Mouse (Mus musculus) midbrain, embryonic 16.5 days (tissue): ENCODE data around the gene Plxna4. TPM values are rescaled to one million over a fixed set of nuclear protein-coding genes. Genes with fewer than 3 reads are reported as not detected.
A peak's percentile ranks its signal among the peaks of the same experiment; 100 is the strongest.

Experiments used
- ATAC-seq: fragments of 200-750 bp; cut with Nextera tagmentation; 2 replicates; pipeline ENCODE4 v1.8.0; 2017; ENCODE audit warnings: moderate TSS enrichment
- H3K27ac ChIP-seq: fragments of 300-500 bp; sonication (generic); 2 replicates; pipeline ENCODE4 v1.5.1; 2014; ENCODE audit warnings: mild to moderate bottlenecking, low read length, mixed read lengths
- H3K27me3 ChIP-seq: fragments of 300-500 bp; sonication (generic); 2 replicates; pipeline ENCODE4 v1.6.1; 2014; ENCODE audit warnings: low read depth, low read length, mixed read lengths; ENCODE audit not compliant: control insufficient read depth, insufficient read depth
- H3K36me3 ChIP-seq: fragments of 300-500 bp; sonication (generic); 2 replicates; pipeline ENCODE4 v1.6.1; 2014; ENCODE audit warnings: mild to moderate bottlenecking, low read length, moderate library complexity, mixed read lengths; ENCODE audit not compliant: control insufficient read depth, insufficient read depth
- H3K4me1 ChIP-seq: fragments of 300-500 bp; sonication (generic); 2 replicates; pipeline ENCODE4 v1.6.1; 2014; ENCODE audit warnings: mild to moderate bottlenecking, low read length, mixed read lengths; ENCODE audit not compliant: control insufficient read depth, insufficient read depth
- H3K4me2 ChIP-seq: fragments of 300-500 bp; sonication (generic); 2 replicates; pipeline ENCODE4 v1.6.1; 2014; ENCODE audit warnings: mild to moderate bottlenecking, low read length, mixed read lengths
- H3K4me3 ChIP-seq: fragments of 300-500 bp; sonication (generic); 2 replicates; pipeline ENCODE4 v1.5.1; 2014; ENCODE audit warnings: low read depth, mild to moderate bottlenecking, low read length, moderate library complexity, mixed read lengths
- H3K9ac ChIP-seq: fragments of 300-500 bp; sonication (generic); 2 replicates; pipeline ENCODE4 v1.6.1; 2014; ENCODE audit warnings: low read depth, low read length, mixed read lengths
- H3K9me3 ChIP-seq: fragments of 300-500 bp; sonication (generic); replicated peaks from 2 replicates; pipeline ENCODE4 v1.6.1; 2014; ENCODE audit warnings: mild to moderate bottlenecking, low read length, mixed read lengths; ENCODE audit not compliant: control insufficient read depth, poor library complexity, severe bottlenecking
- WGBS: fragments of 180-500 bp; shearing (Covaris S2); extraction: QIAGEN DNeasy Blood & Tissue Kit; methylation state at CpG from one replicate; pipeline ENCODE4 v1.1.7; 2014; 5-methylcytosine and 5-hydroxymethylcytosine counted together
- polyA plus RNA-seq: library from polyadenylated mRNA; unstranded; fragments of >200 nt; fragmentation: Nextera tagmentation; extraction: Ambion mirVana; gene quantifications from 2 replicates; pipeline ENCODE4 v1.2.1, GENCODE M21; 2015

Gene Plxna4
- polyA plus RNA-seq, 1 experiment from 2014 or later, result 11.7 TPM

DNA sequence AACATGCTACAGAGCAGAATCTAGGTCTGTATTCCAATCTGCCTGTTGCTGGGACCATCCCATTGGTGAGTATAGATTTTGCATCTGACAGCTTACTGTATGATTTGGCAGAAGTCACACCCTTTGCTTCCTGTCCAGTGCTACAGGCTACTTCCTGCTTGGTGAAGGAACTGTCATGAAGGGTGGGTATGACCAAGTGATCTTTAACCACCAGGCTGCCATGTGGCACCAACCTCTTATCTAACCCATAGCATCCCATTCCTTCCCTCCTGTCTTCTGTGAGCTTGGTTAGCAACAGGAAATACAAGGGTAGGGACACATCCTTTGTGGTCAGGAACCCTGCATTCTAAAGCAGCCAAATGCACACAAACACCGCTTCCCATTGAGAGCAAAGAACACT, 429.6 kb downstream of the Plxna4 start:
- no peak for ATAC-seq
- Histone ChIP-seq H3K36me3 (0 out of 2 replicates have a peak, but pooled peaks cover 3% of the 10 kb centered on the region), H3K27me3 (no peaks in the 10 kb centered on the region), H3K27ac (no peak overlapping the region), H3K9ac (no peak overlapping the region), H3K9me3 (no peaks in the 10 kb centered on the region), H3K4me2 (no peak overlapping the region), H3K4me3 (no peak overlapping the region), H3K4me1 (no peaks in the 10 kb centered on the region)
- 90% methylated on average over 1 of the region's 1 CpGs for WGBS

DNA sequence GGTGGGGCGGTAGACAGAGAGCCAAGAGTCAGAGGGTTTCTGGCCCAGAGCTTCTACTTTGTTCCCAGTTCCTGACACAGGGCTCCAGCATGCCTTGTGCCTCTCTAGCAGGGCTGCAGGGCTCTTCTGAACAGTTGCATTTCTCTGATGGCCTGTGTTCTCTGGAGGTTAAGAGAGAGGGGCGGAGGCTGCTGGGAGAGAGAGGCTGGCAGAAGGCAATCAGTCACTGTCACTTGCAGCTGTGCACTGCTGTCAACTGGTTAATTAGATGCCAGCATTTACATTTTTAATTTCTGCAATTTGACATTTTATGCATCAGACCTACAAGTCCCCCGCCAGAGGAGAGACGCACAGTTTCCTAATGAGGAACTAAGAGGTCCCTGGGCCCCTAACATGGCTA, 434.8 kb downstream of the Plxna4 start:
- Histone ChIP-seq H3K4me1 (no peaks in the 10 kb centered on the region), H3K27ac (no peak overlapping the region), H3K27me3 (no peaks in the 10 kb centered on the region), H3K9ac (no peak overlapping the region), H3K4me3 (no peak overlapping the region), H3K9me3 (no peaks in the 10 kb centered on the region), H3K36me3 (peaks cover 4% of the 10 kb centered on the region; the same call in 1 of the 2 replicates), H3K4me2 (no peak overlapping the region)
- WGBS, result 81% methylated on average over 4 of the region's 4 CpGs
- no peak for ATAC-seq

- H3K4me3 ChIP-seq, result no peak overlapping the region
- no peak overlapping the region for H3K4me2 ChIP-seq
- no peak overlapping the region for H3K27ac ChIP-seq
- no peaks in the 10 kb centered on the region for H3K4me1 ChIP-seq
- peaks cover 4% of the 10 kb centered on the region; the same call in 1 of the 2 replicates for H3K36me3 ChIP-seq
- ATAC-seq, result no peak
- H3K27me3 ChIP-seq, result no peaks in the 10 kb centered on the region
- 96% methylated on average over 4 of the region's 4 CpGs for WGBS
- H3K9ac ChIP-seq, result no peak overlapping the region
- no peaks in the 10 kb centered on the region for H3K9me3 ChIP-seq
Measured at GRCm38 (mm10) chr6:32150836-32151235, 437.2 kb downstream of the Plxna4 start.

GRCm38 (mm10) chr6:32144771-32145170, 443.2 kb downstream of the Plxna4 start:
- H3K27ac ChIP-seq, result peak overlapping the region; percentile 53
- H3K9me3 ChIP-seq, result no peaks in the 10 kb centered on the region
- no peaks in the 10 kb centered on the region for H3K27me3 ChIP-seq
- ATAC-seq, result peak; percentile 54; the same call in 1 of the 2 replicates
- no peak overlapping the region for H3K4me2 ChIP-seq
- no peak overlapping the region for H3K4me3 ChIP-seq
- H3K36me3 ChIP-seq, result peaks cover 4% of the 10 kb centered on the region; the same call in 1 of the 2 replicates
- peaks cover 9% of the 10 kb centered on the region for H3K4me1 ChIP-seq
- 67% methylated on average over 4 of the region's 4 CpGs for WGBS
- no peak overlapping the region for H3K9ac ChIP-seq

DNA sequence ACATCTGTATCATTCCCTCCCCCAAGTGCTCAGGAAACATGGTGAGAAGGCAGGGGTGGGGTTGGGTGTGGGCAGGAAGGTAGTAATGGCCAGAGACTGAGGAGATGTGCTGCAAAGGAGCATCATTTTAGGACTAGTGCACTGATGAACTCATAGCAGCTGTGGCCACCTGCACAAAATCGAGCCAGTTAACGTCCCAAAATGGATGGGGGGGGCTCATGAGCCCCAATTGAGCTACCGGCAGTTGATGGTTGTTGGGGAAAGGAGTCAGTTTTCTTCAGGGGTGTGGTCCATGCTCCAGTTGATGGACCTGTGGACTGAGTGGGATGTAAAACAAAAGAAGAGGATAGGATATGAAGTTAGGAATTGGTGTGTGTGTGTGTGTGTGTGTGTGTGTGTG, 448.5 kb downstream of the Plxna4 start:
- Histone ChIP-seq H3K36me3 (no peaks in the 10 kb centered on the region), H3K27ac (no peak overlapping the region), H3K4me2 (no peak overlapping the region), H3K4me1 (peaks cover 1% of the 10 kb centered on the region), H3K9ac (no peak overlapping the region), H3K27me3 (no peaks in the 10 kb centered on the region), H3K4me3 (no peak overlapping the region), H3K9me3 (no peaks in the 10 kb centered on the region)
- WGBS, result 80% methylated on average over 3 of the region's 3 CpGs
- ATAC-seq, result no peak

- Histone ChIP-seq H3K36me3 (no peaks in the 10 kb centered on the region), H3K9ac (no peak overlapping the region), H3K9me3 (no peaks in the 10 kb centered on the region), H3K27me3 (no peaks in the 10 kb centered on the region), H3K4me1 (peaks cover 2% of the 10 kb centered on the region; the same call in 1 of the 2 replicates), H3K4me2 (no peak overlapping the region), H3K27ac (no peak overlapping the region), H3K4me3 (no peak overlapping the region)
- WGBS, result 80% methylated on average over 6 of the region's 6 CpGs
- ATAC-seq, result no peak
Measured at GRCm38 (mm10) chr6:32126914-32127313, 461.1 kb downstream of the Plxna4 start.

DNA sequence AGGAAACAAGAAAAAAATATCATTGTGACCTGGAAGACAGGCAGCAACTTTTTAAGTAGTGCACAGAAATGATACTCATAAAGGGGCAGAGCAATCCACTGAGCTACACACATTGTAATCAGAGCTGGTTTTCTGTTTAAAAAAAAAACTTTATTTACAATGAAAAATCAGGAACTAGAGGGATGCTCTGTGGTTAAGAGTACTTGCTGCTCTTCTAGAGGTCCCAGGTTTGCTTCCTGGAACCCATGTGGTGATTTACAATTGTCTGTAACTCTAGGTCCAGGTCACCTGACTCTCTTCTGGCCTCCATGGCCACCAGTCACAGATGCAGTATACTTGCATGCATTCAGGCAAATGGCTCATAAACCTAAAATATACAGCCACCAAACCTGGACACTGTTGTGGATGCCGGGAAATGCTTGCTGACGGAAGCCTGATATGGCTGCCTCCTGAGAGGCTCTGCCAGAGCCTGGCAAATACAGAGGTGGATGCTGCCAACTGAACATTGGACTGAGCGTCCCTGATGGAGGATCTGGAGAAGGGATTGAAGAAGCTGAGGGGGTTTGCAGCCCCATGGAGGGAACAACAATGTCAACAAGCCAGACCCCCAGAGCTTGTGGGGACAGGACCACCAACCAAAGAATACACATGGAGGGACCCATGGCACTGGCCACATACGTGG, 465.3 kb downstream of the Plxna4 start:
- WGBS, result 90% methylated on average over 4 of the region's 4 CpGs
- no peak for ATAC-seq
- no peaks in the 10 kb centered on the region for H3K36me3 ChIP-seq
- no peak overlapping the region for H3K4me3 ChIP-seq
- no peaks in the 10 kb centered on the region for H3K27me3 ChIP-seq
- H3K4me1 ChIP-seq, result peaks cover 2% of the 10 kb centered on the region; the same call in 1 of the 2 replicates
- H3K9me3 ChIP-seq, result no peaks in the 10 kb centered on the region
- no peak overlapping the region for H3K9ac ChIP-seq
- no peak overlapping the region for H3K27ac ChIP-seq
- H3K4me2 ChIP-seq, result no peak overlapping the region

DNA sequence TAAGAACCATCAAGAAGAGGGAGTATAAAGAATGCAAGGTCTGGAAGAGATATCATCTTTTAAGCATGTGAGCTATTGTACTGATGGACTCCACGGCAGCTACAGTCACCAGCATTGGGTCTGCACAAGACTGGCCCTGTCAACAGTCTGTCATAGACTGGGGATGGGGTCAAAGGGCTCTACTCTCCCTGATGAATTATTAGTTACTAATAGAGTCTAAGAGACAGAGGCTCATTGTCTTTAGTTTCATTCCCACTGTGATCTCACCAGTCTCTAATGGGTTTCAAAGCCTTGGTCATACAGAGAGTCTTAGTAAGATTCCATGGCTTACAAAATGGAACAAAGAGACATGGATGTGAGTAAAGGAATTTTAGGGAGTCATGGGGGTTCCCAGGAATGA, 467.1 kb downstream of the Plxna4 start:
- Histone ChIP-seq H3K36me3 (no peaks in the 10 kb centered on the region), H3K4me1 (peaks cover 2% of the 10 kb centered on the region; the same call in 1 of the 2 replicates), H3K27me3 (no peaks in the 10 kb centered on the region), H3K9ac (no peak overlapping the region), H3K27ac (no peak overlapping the region), H3K4me3 (no peak overlapping the region), H3K4me2 (no peak overlapping the region), H3K9me3 (no peaks in the 10 kb centered on the region)
- no peak for ATAC-seq
- 59% methylated on average over 1 of the region's 1 CpGs for WGBS

- 53% methylated on average over 2 of the region's 2 CpGs for WGBS
Measured at GRCm38 (mm10) chr6:32109207-32109606, 478.8 kb downstream of the Plxna4 start.

More at GRCm38 (mm10) chr6:32109207-32109606, 478.8 kb downstream of the Plxna4 start:
- no peaks in the 10 kb centered on the region for H3K36me3 ChIP-seq
- no peak overlapping the region for H3K4me2 ChIP-seq
- no peaks in the 10 kb centered on the region for H3K27me3 ChIP-seq
- H3K27ac ChIP-seq, result no peak overlapping the region
- H3K4me1 ChIP-seq, result no peaks in the 10 kb centered on the region
- no peak overlapping the region for H3K9ac ChIP-seq
- no peak for ATAC-seq
- H3K9me3 ChIP-seq, result no peaks in the 10 kb centered on the region
- H3K4me3 ChIP-seq, result no peak overlapping the region
